17 mouse cellular contexts compared by ENCODE assay signal in genomic region chr11:31907650-31908049, GRCm38 (mm10). TPM values are rescaled to one million over a fixed set of nuclear protein-coding genes. Genes with fewer than 3 reads are reported as not detected.
A peak's percentile ranks its signal among the peaks of the same experiment; 100 is the strongest.
DNase-seq lines count a peak whose midpoint lies in the region; ATAC-seq and TF ChIP-seq lines count a peak whose summit lies in the region.
"Had no signal": no experiment of that assay in that cellular context is flagged by ENCODE, and none has a peak within 500 bp of the region (broad histone marks: within the 10 kb centered on the region; RNA-seq: fewer than 3 reads in every experiment).

No protein-coding gene starts in this region.

- H3K4me3 ChIP-seq in heart, embryonic 12.5 days, result no peak overlapping the region
- H3K4me3 ChIP-seq in heart, embryonic 11.5 days (ENCODE audit: low read depth, low read length), result no peak overlapping the region
- H3K4me3 ChIP-seq in liver, adult 2 months (ENCODE audit: insufficient read depth, low read depth, low read length), result no peak overlapping the region
- no peak overlapping the region for H3K4me3 ChIP-seq in intestine, embryonic 15.5 days (replicated peaks)
- H3K4me3 ChIP-seq in liver, postnatal 0 days (ENCODE audit: low read depth, low read length), result no peak overlapping the region
- H3K4me3 ChIP-seq in forebrain, embryonic 15.5 days, result no peak overlapping the region
- H3K4me3 ChIP-seq: hindbrain, embryonic 10.5 days; limb, embryonic 10.5 days had no signal

- no peak for TF ChIP-seq EP300 in liver, postnatal 0 days (IDR thresholded peaks at IDR 0.05; ENCODE audit: low read depth)

- no peak overlapping the region for H3K4me2 ChIP-seq in heart, embryonic 12.5 days
- no peak overlapping the region for H3K4me2 ChIP-seq in heart, embryonic 11.5 days
- H3K4me2 ChIP-seq in intestine, embryonic 15.5 days (replicated peaks), result no peak overlapping the region
- no peak overlapping the region for H3K4me2 ChIP-seq in liver, postnatal 0 days (ENCODE audit: low read depth, low read length)
- H3K4me2 ChIP-seq in forebrain, embryonic 15.5 days (replicated peaks), result no peak overlapping the region

- H3K4me1 ChIP-seq in heart, embryonic 12.5 days (replicated peaks), result peaks cover 14% of the 10 kb centered on the region
- H3K4me1 ChIP-seq in heart, embryonic 11.5 days (ENCODE audit: control insufficient read depth, insufficient read depth, low read length), result peaks cover 9% of the 10 kb centered on the region
- peaks cover 31% of the 10 kb centered on the region; the same call in 1 of the 2 replicates for H3K4me1 ChIP-seq in liver, adult 2 months (ENCODE audit: control insufficient read depth, insufficient read depth, low read length)
- no peaks in the 10 kb centered on the region for H3K4me1 ChIP-seq in intestine, embryonic 15.5 days (replicated peaks)
- H3K4me1 ChIP-seq in liver, postnatal 0 days (ENCODE audit: insufficient read depth), result peaks cover 8% of the 10 kb centered on the region
- H3K4me1 ChIP-seq in forebrain, embryonic 15.5 days, result peaks cover 9% of the 10 kb centered on the region; the same call in 1 of the 2 replicates
- H3K4me1 ChIP-seq: hindbrain, embryonic 10.5 days; limb, embryonic 10.5 days had no signal

- no peak overlapping the region for H3K9ac ChIP-seq in heart, embryonic 12.5 days
- no peak overlapping the region for H3K9ac ChIP-seq in heart, embryonic 11.5 days (ENCODE audit: low read depth, low read length)
- no peak overlapping the region for H3K9ac ChIP-seq in liver, adult 2 months (ENCODE audit: low read depth, low read length)
- no peak overlapping the region for H3K9ac ChIP-seq in intestine, embryonic 15.5 days
- no peak overlapping the region for H3K9ac ChIP-seq in liver, postnatal 0 days (replicated peaks)
- H3K9ac ChIP-seq in forebrain, embryonic 15.5 days (replicated peaks), result no peak overlapping the region

- no peaks in the 10 kb centered on the region for H3K36me3 ChIP-seq in heart, embryonic 12.5 days
- no peaks in the 10 kb centered on the region for H3K36me3 ChIP-seq in heart, embryonic 11.5 days (ENCODE audit: control insufficient read depth, insufficient read depth, low read length)
- H3K36me3 ChIP-seq in liver, adult 2 months (ENCODE audit: control insufficient read depth, insufficient read depth, low read length), result peaks cover 6% of the 10 kb centered on the region
- H3K36me3 ChIP-seq in intestine, embryonic 15.5 days, result no peaks in the 10 kb centered on the region
- H3K36me3 ChIP-seq in liver, postnatal 0 days (replicated peaks; ENCODE audit: insufficient read depth, low read length), result peaks cover 8% of the 10 kb centered on the region
- no peaks in the 10 kb centered on the region for H3K36me3 ChIP-seq in forebrain, embryonic 15.5 days
- H3K36me3 ChIP-seq: hindbrain, embryonic 10.5 days; limb, embryonic 10.5 days had no signal

- H3K79me2 ChIP-seq in liver, adult 2 months (ENCODE audit: control insufficient read depth, insufficient read depth, low read length), result no peaks in the 10 kb centered on the region; the same call in 1 of the 2 replicates

- TF ChIP-seq POLR2A in liver, adult 2 months (IDR thresholded peaks at IDR 0.05; ENCODE audit: extremely low read depth, insufficient read depth, low read length), result no peak

- ATAC-seq in heart, embryonic 12.5 days (ENCODE audit: insufficient number of reproducible peaks, low FRiP score), result no peak
- ATAC-seq in heart, embryonic 11.5 days (replicated peaks; ENCODE audit: insufficient number of reproducible peaks, low FRiP score, low TSS enrichment), result no peak
- ATAC-seq in intestine, embryonic 15.5 days, result peak; percentile 71
- ATAC-seq in liver, postnatal 0 days, result peak; percentile 91
- no peak for ATAC-seq in forebrain, embryonic 15.5 days (replicated peaks)

- DNase-seq in liver, adult 2 months (ENCODE audit: extremely low read depth, low read depth, low spot score), result peak; percentile 95
- no peak for DNase-seq in liver
- DNase-seq in liver, postnatal 0 days, result no peak
- DNase-seq in embryo, embryonic 10 days (ENCODE audit: low spot score), result no peak
- DNase-seq: adrenal gland, postnatal 14 days; cerebellum, adult 11 months; embryo, embryonic 11 days; lung, postnatal 14 days; midbrain, embryonic 14.5 days had no signal

- no peaks in the 10 kb centered on the region for H3K27me3 ChIP-seq in heart, embryonic 12.5 days (replicated peaks)
- H3K27me3 ChIP-seq in heart, embryonic 11.5 days (ENCODE audit: control insufficient read depth, insufficient read depth, low read length), result no peaks in the 10 kb centered on the region
- no peaks in the 10 kb centered on the region for H3K27me3 ChIP-seq in liver, adult 2 months (ENCODE audit: control insufficient read depth, insufficient read depth, low read length)
- H3K27me3 ChIP-seq in intestine, embryonic 15.5 days (replicated peaks), result no peaks in the 10 kb centered on the region
- no peaks in the 10 kb centered on the region for H3K27me3 ChIP-seq in liver, postnatal 0 days (ENCODE audit: insufficient read depth, low read length)
- H3K27me3 ChIP-seq in forebrain, embryonic 15.5 days, result no peaks in the 10 kb centered on the region

- H3K9me3 ChIP-seq in heart, embryonic 12.5 days (replicated peaks), result no peaks in the 10 kb centered on the region
- H3K9me3 ChIP-seq in heart, embryonic 11.5 days (replicated peaks; ENCODE audit: control insufficient read depth, low read length), result no peaks in the 10 kb centered on the region
- H3K9me3 ChIP-seq in intestine, embryonic 15.5 days, result no peaks in the 10 kb centered on the region
- H3K9me3 ChIP-seq in liver, postnatal 0 days (ENCODE audit: low read length), result no peaks in the 10 kb centered on the region
- H3K9me3 ChIP-seq in forebrain, embryonic 15.5 days, result no peaks in the 10 kb centered on the region
- H3K9me3 ChIP-seq: hindbrain, embryonic 10.5 days; limb, embryonic 10.5 days had no signal

- peak overlapping the region; percentile 14; the same call in 1 of the 2 replicates for H3K27ac ChIP-seq in heart, embryonic 12.5 days (ENCODE audit: poor library complexity, severe bottlenecking)
- no peak overlapping the region for H3K27ac ChIP-seq in heart, embryonic 11.5 days (ENCODE audit: low read depth, low read length)
- peak overlapping the region; percentile 22 for H3K27ac ChIP-seq in liver, adult 2 months (replicated peaks; ENCODE audit: insufficient read depth, low read depth, low read length)
- no peak overlapping the region for H3K27ac ChIP-seq in intestine, embryonic 15.5 days
- H3K27ac ChIP-seq in liver, postnatal 0 days (ENCODE audit: low read depth), result no peak overlapping the region
- H3K27ac ChIP-seq in forebrain, embryonic 15.5 days (replicated peaks), result no peak overlapping the region
- H3K27ac ChIP-seq: hindbrain, embryonic 10.5 days; limb, embryonic 10.5 days had no signal

- TF ChIP-seq CTCF in liver, adult 2 months (IDR thresholded peaks at IDR 0.05; ENCODE audit: low read depth, low read length), result no peak
- no peak for TF ChIP-seq CTCF in liver, postnatal 0 days (IDR thresholded peaks at IDR 0.05; ENCODE audit: low read depth)

- 52% methylated on average over 1 of the region's 1 CpGs for WGBS in heart, embryonic 12.5 days
- WGBS in heart, embryonic 11.5 days (ENCODE audit: insufficient replicate concordance), result 37% methylated on average over 1 of the region's 1 CpGs
- WGBS in liver, adult 2 months, result 22% methylated on average over 1 of the region's 1 CpGs
- 48% methylated on average over 1 of the region's 1 CpGs for WGBS in intestine, embryonic 15.5 days
- 54% methylated on average over 1 of the region's 1 CpGs for WGBS in liver, postnatal 0 days (ENCODE audit: insufficient replicate concordance)
- 30% methylated on average over 1 of the region's 1 CpGs for WGBS in forebrain, embryonic 15.5 days

RNA-seq across cellular contexts. Expression of gene Cpeb4, which starts 35.6 kb away (rescaled TPM):
- polyA plus RNA-seq in heart, embryonic 12.5 days (2016; fragmentation: Nextera tagmentation; extraction: Ambion mirVana), result 13.6 and 16.0 TPM in 2 replicates
- polyA plus RNA-seq in heart, embryonic 11.5 days (2014; fragmentation: Nextera tagmentation; extraction: Ambion mirVana), result 15.5 and 18.9 TPM in 2 replicates
- total RNA-seq in liver, adult 2 months (2014; rRNA removed), result 30.6 and 37.0 TPM in 2 replicates
- polyA plus RNA-seq in liver, adult 2 months (2012; rRNA removed), result 9.0 and 10.3 TPM in 2 replicates
- polyA plus RNA-seq in intestine, embryonic 15.5 days (2015; fragmentation: Nextera tagmentation; extraction: Ambion mirVana), result 4.2 and 4.3 TPM in 2 replicates
- polyA plus RNA-seq in liver, postnatal 0 days (2015; fragmentation: Nextera tagmentation; extraction: Ambion mirVana), result 7.0 and 10.0 TPM in 2 replicates
- polyA plus RNA-seq in forebrain, embryonic 15.5 days (2015; fragmentation: Nextera tagmentation; extraction: Ambion mirVana), result 15.9 and 16.4 TPM in 2 replicates

RNA-seq across cellular contexts. Expression of gene 4930524B15Rik, which starts 57.7 kb away (rescaled TPM):
- polyA plus RNA-seq in heart, embryonic 12.5 days (2016; fragmentation: Nextera tagmentation; extraction: Ambion mirVana), result 0.12 and 0.22 TPM in 2 replicates
- 0.26 TPM in 1 of 2 replicates, not detected in the other for polyA plus RNA-seq in heart, embryonic 11.5 days (2014; fragmentation: Nextera tagmentation; extraction: Ambion mirVana)
- not detected in 2 replicates for total RNA-seq in liver, adult 2 months (2014; rRNA removed)
- not detected in 2 replicates for polyA plus RNA-seq in liver, adult 2 months (2012; rRNA removed)
- polyA plus RNA-seq in intestine, embryonic 15.5 days (2015; fragmentation: Nextera tagmentation; extraction: Ambion mirVana), result not detected in 2 replicates
- not detected in 2 replicates for polyA plus RNA-seq in liver, postnatal 0 days (2015; fragmentation: Nextera tagmentation; extraction: Ambion mirVana)
- polyA plus RNA-seq in forebrain, embryonic 15.5 days (2015; fragmentation: Nextera tagmentation; extraction: Ambion mirVana), result 0.09 and 0.14 TPM in 2 replicates
- total RNA-seq: adrenal gland, postnatal 14 days had no signal
- polyA plus RNA-seq: kidney, embryonic 16.5 days; neural tube, embryonic 11.5 days had no signal

Comparison
In these comparisons a context has a peak if more than half of its experiments do, and no peak if none do; other contexts are left out.
1. H3K27ac ChIP-seq: peak in heart, embryonic 12.5 days (single experiment) and liver, adult 2 months (single experiment); none in heart, embryonic 11.5 days (single experiment), intestine, embryonic 15.5 days (single experiment), liver, postnatal 0 days (single experiment) and forebrain, embryonic 15.5 days (single experiment).
2. ATAC-seq: peak in intestine, embryonic 15.5 days (single experiment) and liver, postnatal 0 days (single experiment); none in heart, embryonic 12.5 days (single experiment), heart, embryonic 11.5 days (single experiment) and forebrain, embryonic 15.5 days (single experiment).